Mouse (Mus musculus): ENCODE data around the gene 6820408C15Rik. TPM values are rescaled to one million over a fixed set of nuclear protein-coding genes. Genes with fewer than 3 reads are reported as not detected.

6820408C15Rik gene
- polyA plus RNA-seq (2014; fragmentation: Nextera tagmentation; extraction: Ambion mirVana): 2.3 and 2.8 TPM in 2 replicates

DNA sequence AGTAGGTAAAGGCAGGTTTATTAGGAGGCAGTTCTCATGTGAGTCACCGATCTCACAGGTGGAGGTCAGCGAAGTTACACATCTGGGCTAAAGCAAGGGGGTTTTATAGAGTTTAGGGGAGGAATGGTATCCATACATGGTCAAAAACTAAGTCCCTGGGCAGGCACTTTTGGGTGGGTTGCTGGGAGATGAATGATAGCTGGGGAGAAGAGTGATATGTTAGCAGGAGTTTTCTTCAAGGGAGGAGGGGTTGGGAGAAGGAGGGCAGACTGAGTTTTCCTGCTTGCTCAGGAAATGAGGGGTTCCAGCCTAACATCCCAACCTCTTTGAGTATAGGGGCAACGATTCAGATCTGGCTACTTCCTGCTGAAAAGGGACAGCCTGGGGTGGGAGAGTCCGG, at the start of gene 6820408C15Rik:
TSS of gene 6820408C15Rik (plus strand) at position 301 of the 400 bp plus-strand sequence.
- no peaks in the 10 kb centered on the region for H3K9me3 ChIP-seq (replicated peaks; ENCODE audit: control insufficient read depth, low read length)
- H3K4me3 ChIP-seq (ENCODE audit: low read depth, low read length): peak within 1 kb of the TSS; percentile 94
- H3K4me1 ChIP-seq (ENCODE audit: control insufficient read depth, insufficient read depth, low read length): peaks cover 16% of the 10 kb centered on the region
- no peaks in the 10 kb centered on the region for H3K27me3 ChIP-seq (replicated peaks; ENCODE audit: control insufficient read depth, insufficient read depth, low read length)
- ATAC-seq (no peak), DNase-seq (ENCODE audit: low spot score) (no peak)
- 30% methylated on average over 4 of the region's 4 CpGs for WGBS
- H3K4me2 ChIP-seq (ENCODE audit: low read length): peak within 1 kb of the TSS; percentile 86
- peak within 1 kb of the TSS; percentile 94 for H3K27ac ChIP-seq (ENCODE audit: low read depth, low read length)
- peak within 1 kb of the TSS; percentile 99 for H3K9ac ChIP-seq (ENCODE audit: low read length)
- no peaks in the 10 kb centered on the region for H3K36me3 ChIP-seq (ENCODE audit: control insufficient read depth, insufficient read depth, low read length)

DNA sequence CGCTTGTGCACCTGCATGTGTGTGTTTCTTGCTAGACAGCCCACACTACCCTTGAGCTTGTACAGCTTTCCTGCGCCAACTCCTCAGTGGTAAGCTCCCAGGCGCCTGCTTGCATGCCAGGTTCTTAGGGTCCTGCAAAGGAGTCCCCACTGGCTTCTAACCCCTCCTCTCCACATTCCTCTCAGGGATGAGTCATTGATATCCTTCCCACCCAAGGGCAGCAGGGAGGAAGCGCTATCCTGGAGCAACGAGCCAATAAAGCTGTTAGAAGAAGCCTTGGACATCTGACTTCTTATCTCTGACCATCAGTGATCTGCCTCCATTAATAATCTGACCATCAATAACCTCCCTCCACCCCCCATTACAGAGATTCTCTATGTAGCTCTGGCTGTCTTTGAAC, 47.5 kb upstream of the 6820408C15Rik start:
- H3K27ac ChIP-seq (ENCODE audit: low read depth, low read length): no peak overlapping the region
- H3K4me1 ChIP-seq (ENCODE audit: control insufficient read depth, insufficient read depth, low read length): no peaks in the 10 kb centered on the region
- no peaks in the 10 kb centered on the region for H3K9me3 ChIP-seq (replicated peaks; ENCODE audit: control insufficient read depth, low read length)
- ATAC-seq (no peak), DNase-seq (ENCODE audit: low spot score) (no peak)
- no peaks in the 10 kb centered on the region for H3K27me3 ChIP-seq (replicated peaks; ENCODE audit: control insufficient read depth, insufficient read depth, low read length)
- no peak overlapping the region for H3K4me2 ChIP-seq (ENCODE audit: low read length)
- 89% methylated on average over 5 of the region's 5 CpGs for WGBS
- H3K36me3 ChIP-seq (ENCODE audit: control insufficient read depth, insufficient read depth, low read length): no peaks in the 10 kb centered on the region
- no peak overlapping the region for H3K4me3 ChIP-seq (ENCODE audit: low read depth, low read length)
- no peak overlapping the region for H3K9ac ChIP-seq (ENCODE audit: low read length)

GRCm38 (mm10) chr2:152368532-152369140, 46.8 kb upstream of the 6820408C15Rik start:
- WGBS: 29% methylated on average over 14 of the region's 14 CpGs
- peak; percentile 56; the same call in 1 of the 2 replicates for ATAC-seq
- H3K4me2 ChIP-seq (ENCODE audit: low read length): no peak overlapping the region

DNA sequence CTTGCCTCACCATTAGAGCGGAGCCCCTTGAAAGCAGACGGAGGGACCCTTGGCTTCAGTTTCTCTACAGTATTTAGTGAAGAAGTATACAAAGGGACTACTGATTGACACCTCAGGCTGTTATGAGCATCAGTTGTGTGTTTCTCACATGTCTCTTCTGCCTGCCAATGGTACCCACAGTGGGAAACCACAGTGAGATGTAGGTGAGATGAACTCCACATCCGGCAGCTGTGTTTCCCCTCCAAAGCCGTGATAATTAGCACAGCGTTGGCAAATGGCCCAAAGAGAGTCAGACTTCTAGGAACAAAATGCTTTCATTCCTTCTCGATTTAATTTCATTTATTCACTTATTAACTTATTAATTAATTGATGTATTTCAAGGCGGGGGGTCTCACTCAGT, 43.3 kb upstream of the 6820408C15Rik start:
- ATAC-seq: no peak

More at GRCm38 (mm10) chr2:152368532-152369140, 46.8 kb upstream of the 6820408C15Rik start:
- Histone ChIP-seq H3K27ac (ENCODE audit: low read depth, low read length) (no peak overlapping the region), H3K9ac (ENCODE audit: low read length) (no peak overlapping the region), H3K4me1 (ENCODE audit: control insufficient read depth, insufficient read depth, low read length) (no peaks in the 10 kb centered on the region), H3K27me3 (replicated peaks; ENCODE audit: control insufficient read depth, insufficient read depth, low read length) (no peaks in the 10 kb centered on the region), H3K9me3 (replicated peaks; ENCODE audit: control insufficient read depth, low read length) (no peaks in the 10 kb centered on the region), H3K36me3 (ENCODE audit: control insufficient read depth, insufficient read depth, low read length) (no peaks in the 10 kb centered on the region), H3K4me3 (ENCODE audit: low read depth, low read length) (no peak overlapping the region)
- DNase-seq (ENCODE audit: low spot score): peak; percentile 80

DNA sequence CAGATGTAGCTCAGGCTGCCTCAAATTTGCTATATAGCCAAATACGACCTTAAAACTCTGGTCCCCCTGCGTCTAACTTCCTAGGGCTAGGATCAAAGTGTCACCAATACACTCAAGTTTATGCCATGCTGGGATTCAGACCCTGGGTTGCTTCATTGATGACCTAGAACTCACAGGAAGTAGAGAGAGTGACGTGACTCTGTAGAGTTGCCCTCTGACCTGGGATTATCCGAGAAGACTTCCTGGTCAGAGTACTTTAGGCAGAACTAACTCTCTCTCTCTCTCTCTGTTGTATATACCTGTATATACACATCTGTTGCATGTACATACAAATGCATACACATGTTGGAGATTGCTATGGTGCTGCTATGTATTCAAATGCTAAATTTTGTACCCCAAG, 42.7 kb upstream of the 6820408C15Rik start:
- H3K4me1 ChIP-seq (ENCODE audit: control insufficient read depth, insufficient read depth, low read length): peaks cover 16% of the 10 kb centered on the region
- H3K36me3 ChIP-seq (ENCODE audit: control insufficient read depth, insufficient read depth, low read length): no peaks in the 10 kb centered on the region
- WGBS: 78% methylated on average over 4 of the region's 4 CpGs
- no peak overlapping the region for H3K4me3 ChIP-seq (ENCODE audit: low read depth, low read length)
- no peaks in the 10 kb centered on the region for H3K9me3 ChIP-seq (replicated peaks; ENCODE audit: control insufficient read depth, low read length)
- ATAC-seq: no peak
- H3K27ac ChIP-seq (ENCODE audit: low read depth, low read length): no peak overlapping the region
- H3K4me2 ChIP-seq (ENCODE audit: low read length): no peak overlapping the region
- no peak for DNase-seq (ENCODE audit: low spot score)
- no peak overlapping the region for H3K9ac ChIP-seq (ENCODE audit: low read length)
- no peaks in the 10 kb centered on the region for H3K27me3 ChIP-seq (replicated peaks; ENCODE audit: control insufficient read depth, insufficient read depth, low read length)

More for the DNA sequence above, 43.3 kb upstream of the 6820408C15Rik start:
- Histone ChIP-seq H3K27me3 (replicated peaks; ENCODE audit: control insufficient read depth, insufficient read depth, low read length) (no peaks in the 10 kb centered on the region), H3K4me3 (ENCODE audit: low read depth, low read length) (no peak overlapping the region), H3K36me3 (ENCODE audit: control insufficient read depth, insufficient read depth, low read length) (no peaks in the 10 kb centered on the region), H3K9ac (ENCODE audit: low read length) (no peak overlapping the region), H3K4me1 (ENCODE audit: control insufficient read depth, insufficient read depth, low read length) (peaks cover 16% of the 10 kb centered on the region), H3K4me2 (ENCODE audit: low read length) (no peak overlapping the region), H3K9me3 (replicated peaks; ENCODE audit: control insufficient read depth, low read length) (no peaks in the 10 kb centered on the region), H3K27ac (ENCODE audit: low read depth, low read length) (no peak overlapping the region)
- 51% methylated on average over 7 of the region's 7 CpGs for WGBS
- DNase-seq (ENCODE audit: low spot score): peak; percentile 72

DNA sequence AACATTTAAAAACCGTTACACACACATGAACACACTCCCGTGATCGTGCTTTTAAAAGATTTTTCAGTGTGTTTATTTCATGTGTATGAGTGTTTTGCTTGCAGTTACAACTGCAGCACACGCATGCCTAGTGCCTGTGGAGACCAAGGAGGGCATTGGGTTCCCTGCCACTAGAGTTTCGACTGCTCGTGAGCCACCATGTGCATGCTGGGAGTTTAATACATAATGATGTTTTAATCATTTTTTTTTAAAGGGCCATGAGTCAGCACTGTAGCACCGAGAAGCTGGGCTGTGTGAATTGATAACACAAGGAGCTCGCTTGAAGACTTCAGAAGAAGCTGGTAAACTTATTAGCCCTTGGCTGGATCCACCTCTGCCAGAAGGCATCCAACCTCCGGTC, 41.8 kb upstream of the 6820408C15Rik start:
- no peak for DNase-seq (ENCODE audit: low spot score)
- 80% methylated on average over 9 of the region's 9 CpGs for WGBS
- Histone ChIP-seq H3K9me3 (replicated peaks; ENCODE audit: control insufficient read depth, low read length) (no peaks in the 10 kb centered on the region), H3K9ac (ENCODE audit: low read length) (no peak overlapping the region), H3K36me3 (ENCODE audit: control insufficient read depth, insufficient read depth, low read length) (no peaks in the 10 kb centered on the region), H3K4me3 (ENCODE audit: low read depth, low read length) (no peak overlapping the region), H3K4me2 (ENCODE audit: low read length) (no peak overlapping the region), H3K27me3 (replicated peaks; ENCODE audit: control insufficient read depth, insufficient read depth, low read length) (no peaks in the 10 kb centered on the region), H3K4me1 (ENCODE audit: control insufficient read depth, insufficient read depth, low read length) (peaks cover 16% of the 10 kb centered on the region), H3K27ac (ENCODE audit: low read depth, low read length) (no peak overlapping the region)
- no peak for ATAC-seq

DNA sequence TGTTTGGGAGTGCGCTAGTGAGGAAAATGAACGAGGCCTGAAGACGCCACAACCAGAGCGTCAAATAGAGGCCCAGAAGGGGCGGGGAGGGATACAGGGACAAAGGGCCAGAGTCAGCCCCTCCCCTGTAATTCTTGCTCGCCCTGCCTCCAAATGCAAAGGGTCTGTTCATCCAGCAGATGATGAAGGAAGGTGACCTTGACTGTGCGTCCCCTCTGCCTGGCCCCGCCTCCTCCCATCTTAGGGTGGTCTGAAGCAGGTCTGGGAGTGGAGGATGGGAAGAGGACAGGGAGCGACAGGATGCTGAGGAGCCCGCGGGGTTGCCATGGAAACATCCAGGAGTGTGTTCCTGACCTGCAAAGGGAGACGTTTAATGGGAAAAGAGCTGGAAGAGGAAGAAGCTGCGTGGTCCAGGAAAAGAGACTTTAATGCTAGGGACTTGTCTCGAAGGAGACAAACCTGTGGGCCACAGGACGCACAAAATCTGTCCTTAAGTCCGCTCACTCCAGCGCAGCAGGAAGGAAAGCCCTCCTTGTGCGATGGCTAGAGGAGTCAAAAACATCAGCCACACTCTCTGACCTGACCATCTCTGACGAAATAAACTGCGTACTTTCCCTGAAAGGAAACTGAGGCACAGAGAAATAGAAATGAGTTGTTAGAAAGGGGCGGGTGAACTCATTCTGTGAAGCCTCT, 39.6 kb upstream of the 6820408C15Rik start:
- 2% methylated on average over 21 of the region's 21 CpGs for WGBS
- ATAC-seq: peak; percentile 84
- peaks cover 16% of the 10 kb centered on the region for H3K4me1 ChIP-seq (ENCODE audit: control insufficient read depth, insufficient read depth, low read length)

GRCm38 (mm10) chr2:152376345-152376741, 39.0 kb upstream of the 6820408C15Rik start, which contains the start of gene Nrsn2:
Gene Nrsn2 (minus strand): TSS chr2:152376638.
- DNase-seq (ENCODE audit: low spot score): peak; percentile 69
- Histone ChIP-seq H3K36me3 (ENCODE audit: control insufficient read depth, insufficient read depth, low read length) (no peaks in the 10 kb centered on the region), H3K9me3 (replicated peaks; ENCODE audit: control insufficient read depth, low read length) (no peaks in the 10 kb centered on the region), H3K27ac (ENCODE audit: low read depth, low read length) (peak within 1 kb of the TSS; percentile 89), H3K4me2 (ENCODE audit: low read length) (peak within 1 kb of the TSS; percentile 48), H3K9ac (ENCODE audit: low read length) (peak within 1 kb of the TSS; percentile 56), H3K4me3 (ENCODE audit: low read depth, low read length) (peak within 1 kb of the TSS; percentile 24), H3K4me1 (ENCODE audit: control insufficient read depth, insufficient read depth, low read length) (peaks cover 16% of the 10 kb centered on the region), H3K27me3 (replicated peaks; ENCODE audit: control insufficient read depth, insufficient read depth, low read length) (no peaks in the 10 kb centered on the region)
- 3% methylated on average over 16 of the region's 16 CpGs for WGBS
- ATAC-seq: peak; percentile 65

More for the DNA sequence above, 39.6 kb upstream of the 6820408C15Rik start:
- H3K9me3 ChIP-seq (replicated peaks; ENCODE audit: control insufficient read depth, low read length): no peaks in the 10 kb centered on the region
- peak overlapping the region; percentile 24 for H3K4me3 ChIP-seq (ENCODE audit: low read depth, low read length)
- no peaks in the 10 kb centered on the region for H3K36me3 ChIP-seq (ENCODE audit: control insufficient read depth, insufficient read depth, low read length)
- peak overlapping the region; percentile 48 for H3K4me2 ChIP-seq (ENCODE audit: low read length)
- peak overlapping the region; percentile 56 for H3K9ac ChIP-seq (ENCODE audit: low read length)
- peak; percentile 81 for DNase-seq (ENCODE audit: low spot score)
- H3K27me3 ChIP-seq (replicated peaks; ENCODE audit: control insufficient read depth, insufficient read depth, low read length): no peaks in the 10 kb centered on the region
- H3K27ac ChIP-seq (ENCODE audit: low read depth, low read length): peak overlapping the region; percentile 89

- Histone ChIP-seq H3K9ac (ENCODE audit: low read length) (no peak overlapping the region), H3K4me2 (ENCODE audit: low read length) (no peak overlapping the region), H3K27ac (ENCODE audit: low read depth, low read length) (no peak overlapping the region), H3K9me3 (replicated peaks; ENCODE audit: control insufficient read depth, low read length) (no peaks in the 10 kb centered on the region), H3K4me1 (ENCODE audit: control insufficient read depth, insufficient read depth, low read length) (no peaks in the 10 kb centered on the region), H3K27me3 (replicated peaks; ENCODE audit: control insufficient read depth, insufficient read depth, low read length) (no peaks in the 10 kb centered on the region), H3K36me3 (ENCODE audit: control insufficient read depth, insufficient read depth, low read length) (no peaks in the 10 kb centered on the region), H3K4me3 (ENCODE audit: low read depth, low read length) (no peak overlapping the region)
- DNase-seq (ENCODE audit: low spot score) (no peak), ATAC-seq (no peak)
- 84% methylated on average over 4 of the region's 4 CpGs for WGBS
Measured at GRCm38 (mm10) chr2:152384191-152384590, 31.2 kb upstream of the 6820408C15Rik start.
